Mouse (Mus musculus): ENCODE measurements around the gene Syne1.

DNA sequence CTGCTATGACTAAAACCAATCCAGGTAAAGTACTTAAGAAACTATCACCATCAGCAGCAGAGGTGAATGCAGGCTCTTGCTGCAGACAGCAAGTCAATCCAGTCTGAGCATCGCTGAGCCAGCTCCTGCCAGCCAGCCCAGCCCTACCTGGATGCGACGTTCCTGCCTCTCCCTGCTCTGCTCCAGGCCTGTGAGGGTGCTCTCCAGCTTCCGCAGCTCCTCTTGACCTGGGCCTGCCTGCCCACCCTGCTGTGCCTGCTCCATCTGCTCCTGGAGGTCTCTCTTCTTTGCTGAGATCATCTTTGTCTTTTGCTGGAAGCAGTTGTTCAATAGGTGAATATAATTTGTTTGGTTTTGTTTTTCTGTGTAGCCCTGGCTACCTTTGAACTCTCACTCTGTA lies 208.1 kb downstream of the Syne1 start:
- no peak for TF ChIP-seq E2F4 (IDR thresholded peaks at IDR 0.05; ENCODE audit: insufficient read depth)
- no peak for TF ChIP-seq SRF (IDR thresholded peaks at IDR 0.05; ENCODE audit: control insufficient read depth, insufficient read length, low read depth)
- no peak for TF ChIP-seq MAX (IDR thresholded peaks at IDR 0.05; ENCODE audit: low read depth)
- TF ChIP-seq POLR2A (IDR thresholded peaks at IDR 0.05; ENCODE audit: insufficient read length, low read depth): no peak
- TF ChIP-seq TCF12 (IDR thresholded peaks at IDR 0.05; ENCODE audit: insufficient read depth, poor library complexity, severe bottlenecking): no peak
- no peak for TF ChIP-seq POLR2AphosphoS2 (IDR thresholded peaks at IDR 0.05; ENCODE audit: insufficient read length, low read depth)
- TF ChIP-seq TCF3 (IDR thresholded peaks at IDR 0.05; ENCODE audit: insufficient read length, low read depth): no peak
- no peak for TF ChIP-seq USF1 (IDR thresholded peaks at IDR 0.05; ENCODE audit: low read depth)
- TF ChIP-seq MYOG (IDR thresholded peaks at IDR 0.05; ENCODE audit: control insufficient read depth in 1 of 3, insufficient read depth in 1 of 3, insufficient read length in 2 of 3, low read depth in 2 of 3): no peak
- no peak for TF ChIP-seq MYOD1 (IDR thresholded peaks at IDR 0.05; ENCODE audit: control insufficient read depth in 1 of 3, insufficient read length in 2 of 3, low read depth in 2 of 3)
- no peak for TF ChIP-seq CEBPB (IDR thresholded peaks at IDR 0.05; ENCODE audit: insufficient read depth, poor library complexity, severe bottlenecking)

All from myocyte (in vitro differentiated cells).